Mouse (Mus musculus) c-Kit-negative CD71-positive TER-119-positive erythroid progenitor cells, embryonic 14.5 days (primary cell): ENCODE results near the gene Prelp.

Source experiments
- DNase-seq: peaks from one replicate; pipeline ENCODE4 v3.0.0-alpha.2; 2013; ENCODE audit warnings: low read depth, low spot score

Prelp gene

GRCm38 (mm10) chr1:133899043-133899542 lies 22.1 kb downstream of the Prelp start:
- no peak for DNase-seq

- no peak for DNase-seq
These were observed 23.9 kb downstream of the Prelp start for GRCm38 (mm10) chr1:133897293-133897692.

DNA sequence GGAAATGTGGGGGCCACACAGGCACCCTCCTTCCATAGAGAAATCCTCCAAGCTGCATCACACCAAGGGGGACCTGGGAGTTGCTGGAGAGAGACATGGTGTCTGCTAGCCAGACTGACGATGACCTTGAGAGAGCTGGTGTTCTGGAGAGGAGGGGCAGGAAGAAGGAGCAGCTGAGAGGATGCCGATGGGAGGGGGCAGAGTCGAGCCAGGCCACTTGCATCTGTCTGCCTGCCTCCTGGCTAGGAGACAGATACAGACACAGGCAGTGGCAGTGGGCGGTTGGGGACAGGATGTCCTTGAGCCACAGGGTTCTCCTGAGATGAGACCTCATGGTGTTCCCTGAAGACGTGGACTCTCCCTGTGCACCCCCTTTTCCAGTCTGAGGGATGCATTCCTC lies 29.7 kb downstream of the Prelp start:
- no peak for DNase-seq

DNA sequence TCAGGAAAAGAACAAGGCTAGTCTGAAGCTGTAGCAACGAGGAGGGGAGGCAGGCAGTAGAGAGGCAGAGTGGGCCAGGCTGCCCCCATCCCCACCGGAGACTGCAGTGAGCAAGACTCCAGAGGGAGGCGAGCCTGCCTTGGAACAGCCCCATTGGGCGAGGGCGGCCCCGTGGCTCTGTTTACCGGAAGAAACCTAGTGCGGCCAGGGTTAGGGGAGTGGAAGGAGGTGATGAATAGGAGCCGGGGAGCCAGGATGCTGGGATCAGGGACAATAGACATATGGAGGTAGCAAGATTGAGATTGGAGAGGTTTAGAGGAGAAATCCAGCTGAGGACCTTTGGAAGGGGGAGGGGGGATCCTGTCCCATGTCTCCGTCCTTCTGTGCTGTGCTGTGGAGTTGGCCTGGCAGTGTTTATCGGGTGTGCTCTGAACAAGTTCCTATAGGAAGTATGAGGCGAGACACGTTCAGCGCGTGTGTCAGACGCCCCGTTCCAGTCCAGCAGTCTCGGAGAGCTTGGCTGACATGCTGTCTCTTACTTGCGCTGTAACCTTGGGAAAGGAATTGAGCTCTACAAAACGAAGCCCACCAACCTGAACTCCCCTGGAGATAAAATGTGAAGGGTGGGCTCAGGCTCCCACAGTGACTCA lies 31.1 kb downstream of the Prelp start:
- no peak for DNase-seq

GRCm38 (mm10) chr1:133887538-133888250 lies 33.5 kb downstream of the Prelp start:
- DNase-seq: peak; percentile 33

DNA sequence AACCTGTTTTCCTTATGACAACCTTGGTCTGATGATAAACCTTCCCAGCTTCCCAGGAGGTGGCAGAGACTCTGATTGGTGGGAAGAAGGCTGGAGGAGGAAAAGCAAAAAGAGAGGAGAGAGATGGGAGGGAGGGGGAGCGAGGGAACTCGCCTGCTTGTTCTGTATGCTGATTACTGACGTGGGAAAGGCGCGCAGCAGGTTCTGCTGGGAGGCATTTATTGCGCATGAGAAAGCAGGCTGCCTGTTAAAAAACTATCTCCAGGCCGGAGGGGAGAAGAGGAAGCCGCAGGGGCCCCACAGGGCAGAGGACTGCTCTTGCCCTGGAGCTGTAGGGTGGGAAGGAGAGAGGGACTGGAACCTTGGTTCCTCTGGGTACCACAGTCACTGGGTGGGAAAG lies 34.2 kb downstream of the Prelp start:
- DNase-seq: no peak

DNA sequence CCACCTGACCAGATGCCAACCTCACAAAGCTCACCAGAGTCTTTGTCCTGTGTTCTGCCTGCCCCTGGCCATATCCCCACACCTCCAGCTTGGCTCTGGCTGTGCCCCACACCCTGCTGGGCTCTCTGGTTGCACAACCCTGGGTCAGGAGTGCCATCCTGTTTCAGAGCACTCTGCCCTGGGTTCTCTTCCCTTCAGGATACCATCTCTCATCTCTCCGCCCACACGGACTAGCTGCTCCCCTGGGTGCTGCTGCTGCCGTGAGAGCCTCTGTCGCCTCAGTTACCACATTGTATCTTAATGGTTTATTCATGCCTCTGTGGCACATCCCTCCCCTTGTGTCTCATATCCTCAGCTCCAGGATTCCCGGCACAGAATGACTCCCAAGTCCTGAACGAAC lies 34.8 kb downstream of the Prelp start:
- DNase-seq: no peak

DNA sequence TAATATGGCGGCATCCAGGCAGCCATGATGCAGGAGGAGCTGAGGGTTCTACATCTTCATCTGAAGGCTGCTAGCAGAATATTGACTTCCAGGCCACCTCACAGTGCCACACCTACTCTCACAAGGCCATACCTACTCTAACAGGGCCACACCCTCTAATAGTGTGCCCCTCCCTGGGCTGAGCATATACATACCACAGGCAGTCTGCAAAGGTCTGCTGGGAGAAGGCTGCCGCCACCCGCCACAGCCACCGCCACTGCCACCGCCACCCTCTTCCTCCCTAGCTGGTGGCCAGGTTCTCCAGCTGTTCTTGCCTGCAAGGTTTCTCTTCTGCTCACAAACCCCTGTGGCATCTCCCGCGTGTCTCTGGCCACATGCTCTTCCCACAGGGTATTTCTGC lies 35.4 kb downstream of the Prelp start:
- peak; percentile 42 for DNase-seq

GRCm38 (mm10) chr1:133884746-133885145 lies 36.5 kb downstream of the Prelp start:
- DNase-seq: no peak

- DNase-seq: no peak
These were observed 37.1 kb downstream of the Prelp start for GRCm38 (mm10) chr1:133884090-133884489.

DNA sequence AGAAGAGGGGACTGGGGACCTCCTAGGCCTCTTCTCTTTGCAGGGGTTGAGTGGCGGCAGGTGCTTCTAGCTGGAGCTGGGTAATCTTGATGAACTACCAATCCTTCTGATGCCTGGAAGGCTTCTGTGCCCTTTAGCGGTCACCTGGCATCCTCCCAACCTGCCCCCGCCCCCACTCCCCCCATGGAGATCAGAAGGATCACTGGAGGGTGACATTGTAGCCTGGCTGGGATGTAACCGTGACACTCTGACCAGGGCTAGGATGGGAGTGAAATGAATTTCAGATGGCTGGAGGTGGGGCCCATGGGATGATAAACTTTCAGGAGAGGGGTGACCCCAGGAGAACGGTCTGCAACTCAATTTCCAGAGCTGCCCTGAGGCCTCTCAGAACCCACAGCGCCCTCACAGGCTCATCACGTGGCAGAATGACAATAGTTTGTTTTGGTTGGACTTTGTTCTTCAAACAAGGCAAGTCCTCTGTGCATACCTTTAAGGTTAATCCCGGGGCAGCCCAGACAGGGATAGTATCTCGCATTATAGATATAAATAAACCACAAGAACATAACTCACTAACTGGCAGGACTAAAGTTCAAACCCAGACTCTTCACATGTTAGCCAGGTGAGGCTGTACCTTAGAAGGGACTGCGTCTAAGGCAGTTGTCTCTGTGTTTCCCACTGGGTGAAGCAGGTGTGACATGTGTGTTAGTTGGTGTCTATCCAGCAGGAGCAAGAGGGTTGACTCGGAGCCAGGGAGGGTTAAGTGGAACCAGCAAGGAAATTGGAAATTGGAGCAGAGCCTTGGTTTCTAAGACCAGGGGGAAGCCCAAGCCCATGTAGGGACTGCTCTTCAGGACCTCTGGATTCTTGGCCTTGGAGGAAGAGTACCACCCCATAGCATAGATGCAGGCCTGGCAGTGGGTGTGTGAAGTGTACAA lies 38.7 kb downstream of the Prelp start:
- no peak for DNase-seq

GRCm38 (mm10) chr1:133881813-133882212 lies 39.4 kb downstream of the Prelp start:
- DNase-seq: no peak

DNA sequence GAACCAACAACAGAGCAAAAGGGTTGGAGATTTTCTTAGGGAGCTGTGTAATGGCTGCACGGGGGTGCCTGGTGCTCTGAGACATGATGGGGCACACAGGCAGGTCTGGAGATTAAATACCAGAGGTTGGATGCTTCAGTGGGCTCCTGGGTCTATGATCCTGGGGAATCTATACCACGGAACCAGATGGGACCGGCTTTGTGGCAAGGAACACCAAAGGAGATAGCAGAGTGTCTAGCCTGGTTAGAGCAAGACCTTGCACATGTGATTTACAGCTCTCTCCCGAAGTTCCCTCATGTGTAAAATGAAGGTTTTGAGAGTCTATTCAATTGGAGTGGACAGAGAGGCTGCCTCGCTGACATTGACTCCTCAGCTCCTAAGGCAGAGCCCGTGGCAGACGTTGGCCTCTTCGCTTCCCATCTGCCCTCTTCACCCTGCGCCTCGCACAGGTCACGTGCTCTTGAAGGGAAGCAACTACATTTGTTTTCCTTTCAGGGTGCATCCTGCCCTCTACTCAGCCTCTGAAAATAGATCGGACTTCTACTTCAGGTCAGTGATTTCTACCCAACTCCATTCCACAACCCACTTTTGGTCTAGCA lies 42.3 kb downstream of the Prelp start:
- DNase-seq: no peak

DNA sequence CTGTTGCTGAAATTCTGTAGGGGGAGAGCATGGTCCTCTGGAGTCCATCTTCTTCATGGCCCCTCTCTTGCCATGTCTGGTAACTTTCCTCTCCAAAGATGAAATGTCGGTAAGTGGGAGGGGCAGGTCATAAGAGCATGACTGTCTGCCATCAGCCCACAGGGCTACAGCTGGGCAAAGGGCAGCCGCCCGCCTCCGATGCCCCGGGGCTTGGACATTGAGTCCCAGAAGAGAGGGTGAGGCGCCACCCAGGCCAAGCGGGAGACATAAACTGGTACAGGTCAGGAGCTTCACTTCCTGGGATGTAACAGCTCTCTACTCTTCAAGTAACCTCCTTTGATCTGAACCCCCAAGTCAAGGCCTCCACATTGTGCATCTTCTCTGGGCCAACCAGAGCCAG lies 44.3 kb downstream of the Prelp start:
- no peak for DNase-seq

- DNase-seq: no peak
These were observed 48.0 kb downstream of the Prelp start for GRCm38 (mm10) chr1:133873086-133873813.

DNA sequence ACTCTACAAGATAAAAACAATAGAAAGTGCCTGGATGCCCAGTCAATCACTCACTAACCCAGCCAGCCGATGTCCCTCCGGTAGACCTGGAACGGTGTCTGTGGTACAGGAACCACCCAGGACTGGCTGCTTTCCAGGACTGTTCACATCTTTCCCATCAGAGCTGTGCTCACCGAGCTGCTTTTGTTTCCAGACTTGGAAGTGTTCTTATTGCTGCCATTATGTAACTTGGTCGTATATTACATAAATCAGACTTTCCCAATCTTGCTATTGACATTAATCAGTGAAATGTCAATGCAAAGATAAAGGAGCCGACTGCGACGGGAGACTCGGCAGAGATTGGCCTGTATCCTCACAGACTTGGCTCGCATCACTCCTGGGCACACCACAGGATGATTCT lies 50.0 kb downstream of the Prelp start:
- DNase-seq: no peak

DNA sequence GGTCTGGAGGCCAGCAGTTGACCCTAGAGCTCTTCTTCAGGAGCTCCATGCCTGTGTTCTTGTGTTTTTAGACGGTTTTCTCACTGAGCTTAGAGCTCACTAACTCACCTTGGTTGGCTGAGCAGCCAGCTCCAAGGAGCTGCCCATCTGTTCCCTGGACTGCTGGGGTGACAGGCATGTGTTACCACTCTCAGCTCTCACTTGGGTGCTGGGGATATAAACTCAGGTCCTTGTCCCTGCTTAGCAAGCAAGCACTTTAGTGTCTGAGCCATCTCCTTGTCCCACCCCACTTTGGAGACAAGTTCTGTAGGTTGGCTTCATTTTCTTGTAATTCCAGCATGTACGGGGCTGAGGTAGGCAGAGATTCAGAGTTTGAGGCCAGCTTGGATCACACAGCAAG lies 52.0 kb downstream of the Prelp start:
- no peak for DNase-seq

GRCm38 (mm10) chr1:133863257-133863997 lies 57.8 kb downstream of the Prelp start:
- no peak for DNase-seq

GRCm38 (mm10) chr1:133861028-133861427 lies 60.2 kb downstream of the Prelp start:
- DNase-seq: no peak
